Mouse (Mus musculus): Measurements from ENCODE around the gene Zdhhc14.

GRCm38 (mm10) chr17:5627664-5628063, 135.3 kb downstream of the Zdhhc14 start:
- TF ChIP-seq CTCF (IDR thresholded peaks at IDR 0.05; ENCODE audit: control insufficient read depth, insufficient read depth, insufficient read length) (no peak), MAX (IDR thresholded peaks at IDR 0.05) (no peak), MYOG (IDR thresholded peaks at IDR 0.05; ENCODE audit: control insufficient read depth, extremely low read depth, insufficient read length) (no peak)

Data from C2C12 (cell line).